Mouse (Mus musculus): ENCODE results near the gene Isg20l2. TPM values are rescaled to one million over a fixed set of nuclear protein-coding genes. Genes with fewer than 3 reads are reported as not detected.

Isg20l2 gene
- polyA plus RNA-seq, 1 experiment from 2014 or later, result 18.5 TPM

- no peaks in the 10 kb centered on the region for H3K36me3 ChIP-seq (replicated peaks; ENCODE audit: control insufficient read depth, insufficient read depth)
- no peaks in the 10 kb centered on the region for H3K9me3 ChIP-seq (ENCODE audit: control insufficient read depth, low read length)
- peak overlapping the region; percentile 26; the same call in 1 of the 2 replicates for H3K9ac ChIP-seq
- H3K4me3 ChIP-seq (replicated peaks; ENCODE audit: low read length), result no peak overlapping the region
- no peak overlapping the region for H3K4me2 ChIP-seq (replicated peaks)
- WGBS, result 34% methylated on average over 3 of the region's 3 CpGs
- H3K4me1 ChIP-seq (replicated peaks; ENCODE audit: control insufficient read depth, insufficient read depth, low read length), result peaks cover 38% of the 10 kb centered on the region
- DNase-seq (ENCODE audit: low spot score), result no peak
- no peak for ATAC-seq (ENCODE audit: low FRiP score)
- no peak overlapping the region for H3K27ac ChIP-seq
- H3K27me3 ChIP-seq (ENCODE audit: control insufficient read depth, insufficient read depth, low read length), result no peaks in the 10 kb centered on the region
These were observed 54.0 kb downstream of the Isg20l2 start for GRCm38 (mm10) chr3:87984094-87984493.

GRCm38 (mm10) chr3:87985505-87986320 is 55.6 kb downstream of the Isg20l2 start:
- H3K9me3 ChIP-seq (ENCODE audit: control insufficient read depth, low read length), result no peaks in the 10 kb centered on the region
- peak overlapping the region; percentile 27; the same call in 1 of the 2 replicates for H3K27ac ChIP-seq
- DNase-seq (ENCODE audit: low spot score), result peak; percentile 49
- H3K4me2 ChIP-seq (replicated peaks), result peak overlapping the region; percentile 8; the same call in 1 of the 2 replicates
- 21% methylated on average over 12 of the region's 12 CpGs for WGBS
- no peaks in the 10 kb centered on the region for H3K36me3 ChIP-seq (replicated peaks; ENCODE audit: control insufficient read depth, insufficient read depth)
- ATAC-seq (ENCODE audit: low FRiP score), result peak; percentile 16; the same call in 1 of the 2 replicates
- H3K27me3 ChIP-seq (ENCODE audit: control insufficient read depth, insufficient read depth, low read length), result no peaks in the 10 kb centered on the region
- no peak overlapping the region for H3K9ac ChIP-seq
- H3K4me3 ChIP-seq (replicated peaks; ENCODE audit: low read length), result no peak overlapping the region
- peaks cover 38% of the 10 kb centered on the region for H3K4me1 ChIP-seq (replicated peaks; ENCODE audit: control insufficient read depth, insufficient read depth, low read length)

GRCm38 (mm10) chr3:87986868-87987267 is 56.8 kb downstream of the Isg20l2 start:
- peak overlapping the region; percentile 35 for H3K4me3 ChIP-seq (replicated peaks; ENCODE audit: low read length)
- peaks cover 38% of the 10 kb centered on the region for H3K4me1 ChIP-seq (replicated peaks; ENCODE audit: control insufficient read depth, insufficient read depth, low read length)
- no peaks in the 10 kb centered on the region for H3K36me3 ChIP-seq (replicated peaks; ENCODE audit: control insufficient read depth, insufficient read depth)
- ATAC-seq (ENCODE audit: low FRiP score) (peak; percentile 79), DNase-seq (ENCODE audit: low spot score) (peak; percentile 98)
- H3K27ac ChIP-seq, result peak overlapping the region; percentile 59
- no peaks in the 10 kb centered on the region for H3K27me3 ChIP-seq (ENCODE audit: control insufficient read depth, insufficient read depth, low read length)
- under 1% methylated on average over 17 of the region's 17 CpGs for WGBS
- no peaks in the 10 kb centered on the region for H3K9me3 ChIP-seq (ENCODE audit: control insufficient read depth, low read length)
- peak overlapping the region; percentile 55 for H3K9ac ChIP-seq
- H3K4me2 ChIP-seq (replicated peaks), result peak overlapping the region; percentile 77

- Histone ChIP-seq H3K4me1 (replicated peaks; ENCODE audit: control insufficient read depth, insufficient read depth, low read length) (peaks cover 30% of the 10 kb centered on the region), H3K9ac (peak overlapping the region; percentile 55), H3K36me3 (replicated peaks; ENCODE audit: control insufficient read depth, insufficient read depth) (no peaks in the 10 kb centered on the region), H3K27ac (peak overlapping the region; percentile 59), H3K4me2 (replicated peaks) (peak overlapping the region; percentile 77), H3K27me3 (ENCODE audit: control insufficient read depth, insufficient read depth, low read length) (0 out of 2 replicates have a peak, but pooled peaks cover 4% of the 10 kb centered on the region), H3K9me3 (ENCODE audit: control insufficient read depth, low read length) (no peaks in the 10 kb centered on the region), H3K4me3 (replicated peaks; ENCODE audit: low read length) (peak overlapping the region; percentile 35)
- ATAC-seq (ENCODE audit: low FRiP score) (peak; percentile 56), DNase-seq (ENCODE audit: low spot score) (peak; percentile 66)
- 0% methylated on average over 15 of the region's 15 CpGs for WGBS
These were observed 57.5 kb downstream of the Isg20l2 start for GRCm38 (mm10) chr3:87987633-87988032.

- Histone ChIP-seq H3K27me3 (ENCODE audit: control insufficient read depth, insufficient read depth, low read length) (peaks cover 4% of the 10 kb centered on the region; the same call in 1 of the 2 replicates), H3K9ac (peak overlapping the region; percentile 55), H3K27ac (0 out of 2 replicates have a peak overlapping the region, but pooled peaks have one; percentile 59), H3K4me3 (replicated peaks; ENCODE audit: low read length) (peak overlapping the region; percentile 35), H3K4me2 (replicated peaks) (peak overlapping the region; percentile 77), H3K36me3 (replicated peaks; ENCODE audit: control insufficient read depth, insufficient read depth) (no peaks in the 10 kb centered on the region), H3K4me1 (replicated peaks; ENCODE audit: control insufficient read depth, insufficient read depth, low read length) (peaks cover 26% of the 10 kb centered on the region), H3K9me3 (ENCODE audit: control insufficient read depth, low read length) (no peaks in the 10 kb centered on the region)
- DNase-seq (ENCODE audit: low spot score) (peak; percentile 27), ATAC-seq (ENCODE audit: low FRiP score) (peak; percentile 7; the same call in 1 of the 2 replicates)
- WGBS, result 9% methylated on average over 15 of the region's 15 CpGs
These were observed 58.0 kb downstream of the Isg20l2 start for GRCm38 (mm10) chr3:87988068-87988467.

- no peak for DNase-seq (ENCODE audit: low spot score)
- Histone ChIP-seq H3K27ac (no peak overlapping the region), H3K4me1 (replicated peaks; ENCODE audit: control insufficient read depth, insufficient read depth, low read length) (peaks cover 13% of the 10 kb centered on the region), H3K36me3 (replicated peaks; ENCODE audit: control insufficient read depth, insufficient read depth) (no peaks in the 10 kb centered on the region), H3K27me3 (ENCODE audit: control insufficient read depth, insufficient read depth, low read length) (peaks cover 18% of the 10 kb centered on the region), H3K4me2 (replicated peaks) (no peak overlapping the region), H3K9me3 (ENCODE audit: control insufficient read depth, low read length) (no peaks in the 10 kb centered on the region), H3K4me3 (replicated peaks; ENCODE audit: low read length) (no peak overlapping the region), H3K9ac (no peak overlapping the region)
- 38% methylated on average over 10 of the region's 10 CpGs for WGBS
- ATAC-seq (ENCODE audit: low FRiP score), result no peak
These were observed 59.8 kb downstream of the Isg20l2 start for GRCm38 (mm10) chr3:87989935-87990334.

Other genes starting within 250 kb of the Isg20l2 start
- gene Lrrc71, start 181.7 kb upstream of the Isg20l2 start, polyA plus RNA-seq (2014; fragmentation: Nextera tagmentation; extraction: Ambion mirVana), result 0.54 and 0.89 TPM in 2 replicates
- 1.7 and 4.3 TPM in 2 replicates for gene Ntrk1, start 135.2 kb upstream of the Isg20l2 start, polyA plus RNA-seq (2014; fragmentation: Nextera tagmentation; extraction: Ambion mirVana)
- 0.52 and 1.3 TPM in 2 replicates for gene Insrr, start 133.4 kb upstream of the Isg20l2 start, polyA plus RNA-seq (2014; fragmentation: Nextera tagmentation; extraction: Ambion mirVana)
- gene Pear1, start 106.0 kb upstream of the Isg20l2 start, polyA plus RNA-seq (2014; fragmentation: Nextera tagmentation; extraction: Ambion mirVana), result 9.9 and 10.2 TPM in 2 replicates
- gene Sh2d2a, start 83.6 kb upstream of the Isg20l2 start, polyA plus RNA-seq (2014; fragmentation: Nextera tagmentation; extraction: Ambion mirVana), result not detected in 2 replicates
- gene Prcc, start 44.7 kb upstream of the Isg20l2 start, polyA plus RNA-seq (2014; fragmentation: Nextera tagmentation; extraction: Ambion mirVana), result 15.5 and 17.2 TPM in 2 replicates
- 163 and 179 TPM in 2 replicates for gene Hdgf, start 24.0 kb upstream of the Isg20l2 start, polyA plus RNA-seq (2014; fragmentation: Nextera tagmentation; extraction: Ambion mirVana)
- 50.0 and 53.5 TPM in 2 replicates for gene Mrpl24, start 10.8 kb upstream of the Isg20l2 start, polyA plus RNA-seq (2014; fragmentation: Nextera tagmentation; extraction: Ambion mirVana)
- gene Rrnad1, start 403 bp downstream of the Isg20l2 start, polyA plus RNA-seq (2014; fragmentation: Nextera tagmentation; extraction: Ambion mirVana), result 15.8 and 18.1 TPM in 2 replicates
- gene Crabp2, start 18.4 kb downstream of the Isg20l2 start, polyA plus RNA-seq (2014; fragmentation: Nextera tagmentation; extraction: Ambion mirVana), result 48.7 and 56.4 TPM in 2 replicates
- gene Nes, start 40.8 kb downstream of the Isg20l2 start, polyA plus RNA-seq (2014; fragmentation: Nextera tagmentation; extraction: Ambion mirVana), result 20.5 and 20.7 TPM in 2 replicates
- gene Bcan, start 69.9 kb downstream of the Isg20l2 start, polyA plus RNA-seq (2014; fragmentation: Nextera tagmentation; extraction: Ambion mirVana), result 89.1 and 99.3 TPM in 2 replicates
- 0.41 and 0.67 TPM in 2 replicates for gene Hapln2, start 97.3 kb downstream of the Isg20l2 start, polyA plus RNA-seq (2014; fragmentation: Nextera tagmentation; extraction: Ambion mirVana)
- gene Gpatch4, start 112.8 kb downstream of the Isg20l2 start, polyA plus RNA-seq (2014; fragmentation: Nextera tagmentation; extraction: Ambion mirVana), result 29.8 and 30.4 TPM in 2 replicates
- gene Naxe, start 128.2 kb downstream of the Isg20l2 start, polyA plus RNA-seq (2014; fragmentation: Nextera tagmentation; extraction: Ambion mirVana), result 152 and 167 TPM in 2 replicates
- gene Ttc24, start 148.0 kb downstream of the Isg20l2 start, polyA plus RNA-seq (2014; fragmentation: Nextera tagmentation; extraction: Ambion mirVana), result not detected in 2 replicates
- gene Iqgap3, start 151.7 kb downstream of the Isg20l2 start, polyA plus RNA-seq (2014; fragmentation: Nextera tagmentation; extraction: Ambion mirVana), result 2.4 and 3.1 TPM in 2 replicates
- 20.4 and 22.4 TPM in 2 replicates for gene Mef2d, start 212.1 kb downstream of the Isg20l2 start, polyA plus RNA-seq (2014; fragmentation: Nextera tagmentation; extraction: Ambion mirVana)

Data from hindbrain, embryonic 14.5 days (tissue).